Mouse (Mus musculus): ENCODE measurements around the gene Tex30. TPM values are rescaled to one million over a fixed set of nuclear protein-coding genes. Genes with fewer than 3 reads are reported as not detected.

The Tex30 gene
- total and polyA plus RNA-seq, 3 experiments = 54.2 to 196 (median 89.6) TPM

DNA sequence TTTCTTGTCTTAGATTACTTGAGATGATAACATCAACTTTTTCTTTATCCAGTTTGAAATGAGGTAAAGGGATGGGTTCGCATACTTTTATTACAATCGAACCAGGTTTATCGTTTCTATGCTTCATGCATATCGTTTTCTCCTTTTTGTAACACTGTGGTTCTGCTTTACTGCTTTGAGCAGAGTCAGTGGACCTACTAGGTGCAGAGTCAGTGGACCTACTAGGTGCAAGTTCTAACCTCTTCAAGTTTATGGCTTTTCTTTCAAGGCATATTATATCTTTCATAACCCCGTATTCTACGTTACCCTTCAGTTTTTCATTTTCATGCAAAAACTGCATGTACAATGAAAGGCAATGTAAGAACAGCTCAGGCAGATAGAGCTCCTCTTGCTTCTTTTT lies 38.8 kb downstream of the Tex30 start:
- no peak overlapping the region for H3K4me2 ChIP-seq (ENCODE audit: insufficient read depth, low read depth, poor library complexity, severe bottlenecking)
- no peak for TF ChIP-seq USF2 (conservative IDR thresholded peaks at IDR 0.05; ENCODE audit: low read depth, low read length)
- peak; percentile 93 for TF ChIP-seq ZKSCAN1 (IDR thresholded peaks at IDR 0.05; ENCODE audit: borderline replicate concordance, low read depth, low read length)
- in situ Hi-C loops (cut with MboI; ENCODE audit: low pct_ligation_motif_present, low pct_unique_long_range_greater_than_20kb, low sequenced_read_pairs) (loop anchor here (5.0 to 10.0 kb wide), 2 partner anchors 161 to 419 kb away; no protein-coding TSS in a partner anchor), dilution Hi-C loops (cut with MboI; ENCODE audit: extremely low pct_ligation_motif_present, extremely low pct_unique_long_range_greater_than_20kb, low sequenced_read_pairs) (no loop called here)
- H3K9me3 ChIP-seq (replicated peaks; ENCODE audit: low read length) = no peaks in the 10 kb centered on the region
- H3K79me2 ChIP-seq (replicated peaks; ENCODE audit: control insufficient read depth, extremely low read depth, insufficient read depth, poor library complexity, severe bottlenecking) = no peaks in the 10 kb centered on the region
- no peak overlapping the region for H3K9ac ChIP-seq (ENCODE audit: insufficient read depth, low read depth)
- no peaks in the 10 kb centered on the region for H3K36me3 ChIP-seq (replicated peaks in 1 of 2; ENCODE audit: control insufficient read depth in 1 of 2, insufficient read depth in 1 of 2, low read length in 1 of 2)
- peaks cover 0 to 16% of the 10 kb centered on the region in 2 experiments; a peak in 2 of 4 replicates for H3K4me1 ChIP-seq (ENCODE audit: control insufficient read depth in 1 of 2, insufficient read depth in 2 of 2)
- no peak overlapping the region for H3K27ac ChIP-seq (ENCODE audit: insufficient read depth, low read depth)
- DNase-seq (ENCODE audit: extremely low read depth) = no peak
- no peak overlapping the region for H3K4me3 ChIP-seq (replicated peaks in 1 of 3; ENCODE audit: low read depth in 2 of 3, low read length in 2 of 3, poor library complexity in 1 of 3)
- H3K27me3 ChIP-seq (replicated peaks) = no peaks in the 10 kb centered on the region

DNA sequence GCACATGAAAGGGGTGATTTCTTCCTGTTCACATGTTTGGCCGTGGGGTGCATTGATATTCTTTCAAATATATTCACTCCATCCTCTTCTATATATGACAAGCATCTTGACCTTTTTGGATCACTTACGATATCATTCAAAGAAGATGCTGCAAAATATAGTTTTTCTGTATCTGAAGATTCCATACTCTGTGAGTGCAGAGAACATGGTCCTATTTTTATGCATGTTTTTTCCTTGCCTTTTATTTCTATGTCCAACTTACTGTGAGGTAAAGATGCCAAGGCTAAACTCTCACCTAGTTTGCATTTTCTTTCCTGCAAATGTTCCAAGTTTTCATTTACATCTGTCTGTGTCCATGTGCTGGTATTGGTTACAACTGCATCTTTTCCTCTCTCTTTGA lies 40.4 kb downstream of the Tex30 start, which contains the start of gene Gm8251:
Gene Gm8251, minus strand, starts transcription at position 101 of the 400 bp plus-strand sequence.
- no peaks in the 10 kb centered on the region for H3K79me2 ChIP-seq (replicated peaks; ENCODE audit: control insufficient read depth, extremely low read depth, insufficient read depth, poor library complexity, severe bottlenecking)
- no peak within 1 kb of the TSS for H3K27ac ChIP-seq (ENCODE audit: insufficient read depth, low read depth)
- in situ Hi-C loops (cut with MboI; ENCODE audit: low pct_ligation_motif_present, low pct_unique_long_range_greater_than_20kb, low sequenced_read_pairs) = loop anchor here (5.0 to 10.0 kb wide), 2 partner anchors 160 to 417 kb away; no protein-coding TSS in a partner anchor
- no peak within 1 kb of the TSS for H3K9ac ChIP-seq (ENCODE audit: insufficient read depth, low read depth)
- DNase-seq (ENCODE audit: extremely low read depth) = no peak
- H3K27me3 ChIP-seq (replicated peaks) = no peaks in the 10 kb centered on the region
- no peak within 1 kb of the TSS for H3K4me3 ChIP-seq (replicated peaks in 1 of 3; ENCODE audit: low read depth in 2 of 3, low read length in 2 of 3, poor library complexity in 1 of 3)
- H3K4me1 ChIP-seq (ENCODE audit: control insufficient read depth in 1 of 2, insufficient read depth in 2 of 2) = peaks cover 0 to 16% of the 10 kb centered on the region in 2 experiments; a peak in 2 of 4 replicates
- no peaks in the 10 kb centered on the region for H3K36me3 ChIP-seq (replicated peaks in 1 of 2; ENCODE audit: control insufficient read depth in 1 of 2, insufficient read depth in 1 of 2, low read length in 1 of 2)
- no peak for TF ChIP-seq TCF12 (IDR thresholded peaks at IDR 0.05; ENCODE audit: low read depth, low read length)
- TF ChIP-seq USF2 (conservative IDR thresholded peaks at IDR 0.05; ENCODE audit: low read depth, low read length) = no peak
- no peak for TF ChIP-seq ZNF384 (IDR thresholded peaks at IDR 0.05; ENCODE audit: low read depth, low read length)
- TF ChIP-seq TBP (conservative IDR thresholded peaks at IDR 0.05; ENCODE audit: low read depth, low read length) = no peak
- H3K9me3 ChIP-seq (replicated peaks; ENCODE audit: low read length) = no peaks in the 10 kb centered on the region
- H3K4me2 ChIP-seq (ENCODE audit: insufficient read depth, low read depth, poor library complexity, severe bottlenecking) = no peak within 1 kb of the TSS
- dilution Hi-C loops (cut with MboI; ENCODE audit: extremely low pct_ligation_motif_present, extremely low pct_unique_long_range_greater_than_20kb, low sequenced_read_pairs) = no loop called here

DNA sequence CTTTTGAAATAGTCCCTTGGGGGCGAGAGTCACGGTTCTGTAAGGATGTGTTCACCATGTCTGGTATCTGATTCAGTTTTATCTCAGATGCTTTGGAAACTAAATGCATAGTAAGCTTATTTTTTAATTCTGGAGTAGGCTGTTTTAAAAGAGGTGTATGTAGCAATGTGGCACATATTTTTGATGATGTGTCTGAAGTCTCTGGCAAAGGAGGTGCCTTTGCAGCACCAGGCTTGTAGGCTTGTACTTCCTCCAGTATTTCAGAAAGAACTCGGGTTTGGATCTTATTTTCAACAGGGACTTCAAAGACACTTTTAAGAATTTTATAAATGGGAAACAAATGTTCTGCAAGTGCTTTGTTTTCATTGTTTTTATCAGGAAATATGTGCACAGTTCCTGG lies 44.4 kb downstream of the Tex30 start:
- Histone ChIP-seq H3K4me3 (replicated peaks in 1 of 3; ENCODE audit: low read depth in 2 of 3, low read length in 2 of 3, poor library complexity in 1 of 3) (no peak overlapping the region), H3K9ac (ENCODE audit: insufficient read depth, low read depth) (no peak overlapping the region), H3K27ac (ENCODE audit: insufficient read depth, low read depth) (no peak overlapping the region), H3K36me3 (replicated peaks in 1 of 2; ENCODE audit: control insufficient read depth in 1 of 2, insufficient read depth in 1 of 2, low read length in 1 of 2) (no peaks in the 10 kb centered on the region), H3K79me2 (replicated peaks; ENCODE audit: control insufficient read depth, extremely low read depth, insufficient read depth, poor library complexity, severe bottlenecking) (no peaks in the 10 kb centered on the region), H3K4me2 (ENCODE audit: insufficient read depth, low read depth, poor library complexity, severe bottlenecking) (no peak overlapping the region), H3K4me1 (ENCODE audit: control insufficient read depth in 1 of 2, insufficient read depth in 2 of 2) (peaks cover 0 to 16% of the 10 kb centered on the region in 2 experiments; a peak in 2 of 4 replicates), H3K27me3 (replicated peaks) (no peaks in the 10 kb centered on the region), H3K9me3 (replicated peaks; ENCODE audit: low read length) (no peaks in the 10 kb centered on the region)
- in situ Hi-C loops (cut with MboI; ENCODE audit: low pct_ligation_motif_present, low pct_unique_long_range_greater_than_20kb, low sequenced_read_pairs) (no loop called here), dilution Hi-C loops (cut with MboI; ENCODE audit: extremely low pct_ligation_motif_present, extremely low pct_unique_long_range_greater_than_20kb, low sequenced_read_pairs) (no loop called here)
- TF ChIP-seq NELFE (IDR thresholded peaks at IDR 0.05; ENCODE audit: low read depth, low read length) (no peak), POLR2AphosphoS2 (IDR thresholded peaks at IDR 0.05; ENCODE audit: low read depth, low read length) (no peak), CHD1 (IDR thresholded peaks at IDR 0.05; ENCODE audit: low read depth, low read length) (no peak), ELF1 (IDR thresholded peaks at IDR 0.05; ENCODE audit: low read depth, low read length) (no peak), RCOR1 (conservative IDR thresholded peaks at IDR 0.05; ENCODE audit: low read depth, low read length) (no peak), MXI1 (IDR thresholded peaks at IDR 0.05; ENCODE audit: low read depth, low read length) (no peak), USF2 (conservative IDR thresholded peaks at IDR 0.05; ENCODE audit: low read depth, low read length) (no peak), HCFC1 (IDR thresholded peaks at IDR 0.05; ENCODE audit: low read depth, low read length) (no peak), ZC3H11A (IDR thresholded peaks at IDR 0.05; ENCODE audit: low read depth, low read length) (no peak)
- DNase-seq (ENCODE audit: extremely low read depth) = no peak
